Mouse (Mus musculus) frontal cortex, adult (tissue): ENCODE data around the gene Lsm2.
A peak's percentile ranks its signal among the peaks of the same experiment; 100 is the strongest.
"Not testable (repeated sequence)": the region's sequence is repeated elsewhere in the genome, so short reads cannot be mapped to it uniquely, and the experiment has no call there.

Source experiments
- ATAC-seq: cut with Nextera tagmentation; 2 replicates; pipeline ENCODE4 v1.9.2; 2017; ENCODE audit warnings: mild to moderate bottlenecking, moderate library complexity, mixed read lengths; ENCODE audit not compliant: low TSS enrichment

The Lsm2 gene

DNA sequence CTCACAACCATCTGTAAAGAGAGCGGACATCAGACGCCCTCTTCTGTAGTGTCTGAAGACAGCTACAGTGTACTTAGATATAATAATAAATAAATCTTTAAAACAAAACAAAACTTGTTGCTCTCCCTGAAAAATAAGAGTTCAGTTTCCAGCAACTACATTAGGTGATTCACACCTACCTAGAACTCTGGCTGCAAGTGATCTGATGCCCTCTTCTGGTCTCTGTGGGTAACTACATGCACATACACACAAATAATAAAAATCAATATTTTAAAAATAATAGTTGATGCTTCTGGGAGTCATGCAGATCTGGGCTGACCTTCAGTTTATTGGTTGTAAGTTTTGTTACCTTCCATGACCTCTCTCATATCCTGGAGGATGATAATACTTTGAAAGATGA is 2.6 kb downstream of the Lsm2 start:
- no peak for ATAC-seq

DNA sequence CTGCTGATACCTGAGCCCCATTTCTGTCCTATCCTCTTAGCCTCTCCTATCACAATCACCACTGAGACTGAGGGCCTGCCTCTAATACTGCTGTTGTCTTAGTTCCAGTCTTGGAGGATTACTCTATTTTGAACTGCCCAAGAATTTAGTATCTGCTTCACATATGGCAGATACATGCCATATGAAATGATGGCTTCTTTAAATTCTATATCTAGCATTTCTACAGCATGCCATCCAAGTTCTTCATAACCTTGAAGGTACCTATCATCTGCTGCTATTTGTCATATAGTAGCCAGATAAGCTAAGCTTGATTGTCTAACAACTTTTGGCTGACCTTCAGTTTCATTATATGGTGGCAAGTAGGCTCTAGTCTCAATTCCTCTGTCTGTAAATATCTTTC is 13.1 kb downstream of the Lsm2 start:
- no peak for ATAC-seq

DNA sequence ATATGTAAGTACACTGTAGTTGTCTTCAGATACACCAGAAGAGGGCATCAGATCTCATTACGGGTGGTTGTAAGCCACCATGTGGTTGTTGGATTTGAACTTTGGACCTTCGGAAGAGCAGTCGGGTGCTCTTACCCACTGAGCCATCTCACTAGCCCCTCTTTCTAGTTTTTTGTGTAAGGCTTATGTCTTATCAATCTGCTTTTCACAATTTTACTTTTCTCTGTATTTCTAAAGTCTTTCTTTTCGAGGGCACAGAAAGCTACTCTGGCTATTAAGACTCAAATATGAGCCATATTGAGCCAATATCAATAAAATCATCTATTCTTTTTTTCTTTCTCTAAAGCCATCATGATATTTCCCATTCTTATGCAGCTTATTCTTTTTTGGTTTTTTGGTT is 13.5 kb downstream of the Lsm2 start:
- ATAC-seq = not testable (repeated sequence)

DNA sequence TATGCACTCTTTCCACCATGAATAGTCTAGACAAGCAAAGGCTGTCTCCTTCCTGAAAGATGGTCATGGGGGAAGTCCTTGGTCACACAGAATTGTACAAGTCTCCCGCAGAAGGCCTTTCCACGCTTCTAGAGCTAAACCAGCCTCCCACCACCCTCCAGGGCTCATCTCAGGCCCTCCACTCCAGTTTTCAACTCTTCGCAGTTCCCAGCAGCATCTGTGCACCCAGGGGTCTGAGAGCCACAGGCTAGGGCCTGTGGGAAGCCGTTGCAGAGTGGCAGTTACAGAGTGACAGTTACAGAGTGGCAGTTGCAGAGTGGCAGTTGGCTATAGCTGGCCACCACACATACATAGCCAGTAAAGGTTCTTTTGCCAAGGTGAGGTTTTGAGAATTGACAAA is 14.3 kb downstream of the Lsm2 start:
- ATAC-seq = not testable (repeated sequence)

DNA sequence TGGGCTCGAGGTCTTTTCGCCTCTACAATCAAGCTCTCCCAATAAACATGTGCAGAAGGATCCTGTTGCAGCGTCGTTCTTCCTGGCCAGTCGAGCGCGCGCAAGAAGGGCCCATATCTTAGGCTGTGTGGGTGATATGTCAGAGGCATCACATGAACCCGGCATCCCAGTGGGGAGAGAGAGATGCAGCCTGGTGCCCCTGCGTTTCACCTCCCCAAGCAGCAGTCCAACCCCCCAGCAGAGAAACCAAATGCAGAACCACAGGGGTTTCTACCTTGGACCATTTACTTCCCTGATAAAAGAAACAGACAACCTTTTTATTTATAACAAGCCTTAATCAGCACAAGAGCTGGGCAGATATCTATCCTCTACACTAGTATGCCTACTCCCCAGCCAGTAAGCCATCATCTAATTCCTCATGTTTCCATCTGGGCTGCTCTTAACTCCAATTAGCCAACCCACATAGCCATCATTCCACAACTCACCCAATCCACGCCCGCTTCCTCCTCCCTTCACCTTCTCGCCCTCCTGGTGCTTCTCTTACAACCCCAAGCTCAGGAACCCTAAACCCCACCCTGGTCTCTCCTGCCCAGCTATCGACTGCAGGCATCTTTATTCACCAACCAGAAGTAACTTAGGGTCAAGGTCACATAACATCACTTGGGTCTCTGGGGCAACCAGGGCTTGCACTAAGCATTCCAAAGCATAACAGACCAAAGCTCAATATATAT is 14.9 kb downstream of the Lsm2 start:
- no peak for ATAC-seq

DNA sequence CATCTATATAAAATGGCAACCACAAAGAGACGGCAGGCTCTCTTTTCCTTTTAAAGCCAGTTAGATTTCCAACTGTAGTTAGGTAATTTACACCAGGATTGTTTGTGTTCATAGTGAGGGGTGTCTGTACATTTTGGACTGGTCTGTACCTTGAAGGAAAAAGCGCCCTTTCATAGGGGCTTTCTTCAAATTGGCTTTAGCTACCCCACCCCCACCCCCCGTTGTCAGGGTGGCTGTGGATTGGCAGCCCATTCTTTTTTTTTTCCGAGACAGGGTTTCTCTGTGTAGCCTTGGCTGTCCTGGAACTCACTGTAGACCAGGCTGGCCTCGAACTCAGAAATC is 15.5 kb downstream of the Lsm2 start:
- ATAC-seq = no peak

DNA sequence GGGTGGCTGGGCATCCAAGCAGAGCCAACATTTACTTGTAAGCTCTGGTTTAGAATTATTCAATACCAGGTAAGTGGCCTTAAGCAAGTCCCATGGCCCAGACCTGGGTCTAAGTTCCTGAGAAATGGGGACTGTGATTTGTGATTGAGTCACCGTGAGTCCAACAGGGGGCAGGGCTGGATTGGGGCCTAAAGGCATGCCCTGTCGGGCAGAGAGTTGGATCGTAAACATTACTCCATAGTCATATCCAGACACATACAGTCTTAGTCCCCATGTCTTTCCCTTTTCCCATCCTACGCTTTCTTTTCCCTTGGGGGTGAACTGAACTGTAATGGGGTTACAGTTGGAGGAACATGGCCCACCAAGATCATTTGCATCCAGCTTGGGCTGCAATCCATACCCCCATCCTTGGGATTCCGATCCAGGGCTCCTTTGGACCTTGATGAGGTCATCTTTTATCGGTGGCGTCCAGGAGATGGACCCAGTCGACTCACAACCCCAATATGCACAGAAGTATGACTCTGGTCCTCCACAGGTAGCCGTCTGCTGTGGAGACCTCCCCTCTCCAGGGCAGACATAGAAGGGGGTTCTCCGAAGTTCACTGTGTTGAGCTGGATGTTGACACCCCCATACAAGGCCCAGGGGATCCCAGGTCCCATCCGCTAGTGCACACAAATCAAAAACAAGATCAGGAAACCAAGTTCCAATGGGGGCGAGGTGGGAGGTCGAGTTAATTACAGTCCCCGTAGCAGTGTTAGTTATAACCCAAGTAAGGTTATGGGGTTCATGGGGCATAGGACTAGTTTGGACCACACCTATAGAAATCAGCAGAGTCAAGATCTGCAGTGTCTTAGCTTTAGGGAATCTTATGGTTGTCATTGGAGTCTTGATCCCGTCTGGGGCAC is 17.1 kb downstream of the Lsm2 start:
- ATAC-seq = no peak

DNA sequence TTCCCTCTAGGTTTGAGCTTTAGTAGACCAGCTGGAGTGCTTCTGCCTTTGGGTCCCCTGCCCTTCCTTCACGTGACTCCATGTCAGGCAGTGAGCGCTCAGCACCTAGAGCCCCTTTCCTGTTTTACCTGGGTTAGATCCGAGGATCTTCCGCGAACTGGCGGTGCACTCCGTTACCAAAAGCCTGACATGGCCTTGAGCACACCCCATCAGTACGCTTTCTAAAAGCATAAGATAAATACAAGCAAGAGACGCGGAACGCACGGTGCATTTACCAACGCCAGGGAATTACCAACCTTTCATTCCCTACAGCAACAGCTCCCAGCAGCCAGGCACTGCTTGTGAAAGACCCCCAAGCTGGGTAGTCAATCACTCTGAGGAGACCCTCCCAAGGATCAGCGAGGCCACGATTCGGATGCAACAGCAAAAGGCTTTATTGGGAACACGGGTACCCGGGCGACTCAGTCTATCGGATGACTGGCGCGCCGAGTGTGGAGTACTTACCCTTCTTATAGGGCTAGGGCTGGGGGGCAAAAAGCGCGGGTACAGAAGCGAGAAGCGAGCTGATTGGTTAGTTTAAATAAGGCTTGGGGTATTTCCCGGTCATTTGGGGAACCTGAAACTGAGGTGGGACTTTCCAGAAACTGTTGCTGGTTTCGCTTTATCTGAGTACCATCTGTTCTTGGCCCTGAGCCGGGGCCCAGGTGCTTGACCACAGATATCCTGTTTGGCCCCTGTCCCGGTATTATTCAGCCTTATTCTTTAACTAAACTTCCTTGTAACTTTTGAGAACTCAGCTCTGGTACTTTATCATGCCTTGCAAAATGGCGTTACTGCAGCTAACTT is 18.4 kb downstream of the Lsm2 start:
- ATAC-seq = not testable (repeated sequence)

DNA sequence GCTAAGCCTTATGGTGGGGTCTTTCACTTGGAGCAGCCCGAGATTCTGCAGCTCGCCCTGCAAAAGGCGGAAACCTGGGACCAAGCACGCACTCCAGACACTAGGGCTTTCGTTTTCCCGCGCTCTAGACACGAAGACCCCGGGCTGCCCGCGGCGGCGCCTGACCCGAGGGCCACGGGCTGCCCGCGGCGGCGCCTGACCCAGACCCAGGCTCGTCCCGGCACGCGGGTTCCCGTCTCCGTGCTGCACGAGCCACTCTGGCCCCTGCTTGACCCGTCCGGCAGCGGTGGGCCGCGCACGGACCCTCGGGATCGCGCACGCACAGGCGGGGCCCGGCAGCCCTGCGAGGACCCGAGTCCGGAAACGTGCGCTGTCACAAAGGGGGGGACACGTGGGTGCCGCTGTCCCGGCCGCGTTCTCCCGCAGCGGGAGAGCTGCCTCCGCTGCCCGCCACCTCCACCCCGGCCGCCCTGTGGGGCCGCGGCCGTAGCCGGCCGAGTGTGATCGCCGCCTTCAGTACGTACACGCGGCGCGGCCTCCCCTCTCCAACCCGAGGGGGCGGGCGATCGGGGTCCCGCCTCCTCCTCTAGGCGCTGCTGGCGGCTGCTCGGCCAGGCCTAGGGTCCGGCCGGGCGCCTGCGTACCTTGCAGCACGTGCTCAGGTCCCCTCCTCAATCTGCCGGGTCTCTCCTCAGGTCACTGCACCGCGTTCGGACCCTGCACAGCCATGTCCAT is 19.2 kb downstream of the Lsm2 start, which contains the start of gene Vars:
Gene Vars, plus strand, starts transcription at position 271 of the 735 bp plus-strand sequence.
- peak; percentile 76 for ATAC-seq

DNA sequence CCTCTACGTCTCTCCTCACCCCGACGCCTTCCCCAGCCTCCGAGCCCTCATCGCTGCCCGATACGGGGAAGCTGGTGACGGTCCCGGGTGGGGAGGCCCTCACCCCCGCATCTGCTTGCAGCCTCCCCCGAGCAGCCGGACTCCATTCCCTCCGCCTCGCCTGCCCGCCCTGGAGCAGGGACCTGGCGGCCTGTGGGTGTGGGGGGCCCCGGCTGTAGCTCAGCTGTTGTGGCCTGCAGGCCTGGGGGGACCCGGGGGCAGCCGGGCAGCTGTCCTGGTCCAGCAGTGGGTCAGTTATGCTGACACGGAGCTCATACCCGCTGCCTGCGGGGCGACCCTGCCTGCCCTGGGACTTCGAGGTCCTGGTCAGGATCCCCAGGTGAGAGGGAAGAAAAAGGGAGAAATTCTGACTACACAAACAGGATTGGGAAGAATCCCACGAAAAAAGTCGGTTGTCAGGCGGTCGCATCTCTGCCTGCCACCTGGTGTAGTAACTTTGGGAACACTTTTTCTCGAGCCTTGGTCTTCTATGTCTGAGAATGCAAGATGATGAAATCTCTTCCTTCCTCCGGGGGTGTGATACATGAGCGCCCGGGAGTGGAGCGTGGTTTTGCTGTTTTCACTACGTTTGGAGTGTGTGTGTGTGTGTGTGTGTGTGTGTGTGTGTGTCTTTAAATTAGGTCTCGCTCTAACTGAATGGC is 19.9 kb downstream of the Lsm2 start:
- ATAC-seq = peak; percentile 45; the same call in 1 of the 2 replicates

DNA sequence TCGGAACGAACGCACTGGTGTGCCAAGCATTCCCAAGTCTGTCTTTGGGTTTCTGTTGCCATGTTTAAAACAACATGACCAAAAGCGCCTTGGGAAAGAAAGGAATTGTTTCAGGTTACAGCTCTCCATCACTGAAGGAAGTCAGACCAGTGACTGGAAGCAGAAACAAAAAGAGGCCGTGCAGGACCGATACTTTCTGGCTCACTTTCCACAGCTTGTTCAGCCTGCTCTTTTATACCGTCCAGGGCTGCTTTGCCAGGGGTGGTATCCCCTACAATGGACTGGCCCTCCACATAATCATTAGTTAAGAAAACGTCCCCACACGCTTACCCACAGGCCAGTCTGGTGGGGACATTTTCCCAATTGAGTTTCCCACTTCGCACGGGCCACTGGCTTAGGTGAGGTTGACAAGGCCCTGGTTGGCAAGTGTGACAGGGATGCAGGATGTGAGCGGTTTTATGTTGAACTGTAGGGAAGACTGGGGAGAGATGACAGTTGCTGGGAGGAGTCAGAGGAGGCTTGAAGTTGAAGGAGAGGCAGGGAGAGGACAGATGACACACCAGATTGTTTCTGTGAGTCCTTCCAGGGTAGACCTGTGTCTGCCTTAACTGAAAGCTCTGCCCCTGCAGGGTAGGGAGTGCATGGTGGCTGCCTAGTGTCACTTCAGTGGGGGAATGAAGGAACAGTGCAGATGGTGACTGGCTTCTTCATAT is 20.6 kb downstream of the Lsm2 start:
- ATAC-seq = no peak

DNA sequence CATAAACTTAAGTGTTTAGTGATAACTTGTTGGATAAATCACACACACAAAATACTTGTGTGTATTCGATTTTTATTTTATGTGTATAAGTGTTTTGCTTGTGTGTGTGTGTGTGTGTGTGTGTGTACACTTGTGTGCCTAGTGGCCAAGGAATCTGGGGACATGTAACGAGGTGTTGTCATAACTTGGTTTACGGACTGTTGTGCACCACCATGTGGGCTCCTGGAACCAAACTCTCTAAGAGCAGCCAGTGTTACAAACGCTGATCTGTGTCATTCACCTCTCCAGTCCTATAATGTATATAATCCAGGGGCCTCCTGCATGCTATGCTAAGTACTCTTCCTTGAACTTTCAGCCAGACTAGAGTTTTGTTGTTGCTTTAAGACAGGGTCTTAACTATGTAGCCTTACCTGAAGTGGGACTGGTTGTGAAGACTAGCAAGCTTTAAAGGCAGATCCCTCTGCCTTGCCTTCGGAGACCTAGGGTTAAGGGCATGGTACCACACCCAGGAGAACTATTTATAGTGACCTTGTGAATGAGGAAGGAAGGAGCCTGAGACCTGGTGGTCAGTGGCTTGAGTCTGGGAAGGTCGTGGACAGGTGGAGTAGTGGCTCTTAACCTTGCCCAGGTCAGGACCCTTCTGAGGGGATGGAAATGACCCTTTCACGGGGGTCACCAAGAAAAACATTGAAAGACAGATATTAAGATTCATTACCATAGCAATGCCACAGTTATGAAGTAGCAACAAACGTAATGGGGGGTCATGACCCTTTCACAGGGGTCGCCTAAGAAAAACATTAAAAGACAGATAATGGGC is 21.6 kb downstream of the Lsm2 start:
- no peak for ATAC-seq

DNA sequence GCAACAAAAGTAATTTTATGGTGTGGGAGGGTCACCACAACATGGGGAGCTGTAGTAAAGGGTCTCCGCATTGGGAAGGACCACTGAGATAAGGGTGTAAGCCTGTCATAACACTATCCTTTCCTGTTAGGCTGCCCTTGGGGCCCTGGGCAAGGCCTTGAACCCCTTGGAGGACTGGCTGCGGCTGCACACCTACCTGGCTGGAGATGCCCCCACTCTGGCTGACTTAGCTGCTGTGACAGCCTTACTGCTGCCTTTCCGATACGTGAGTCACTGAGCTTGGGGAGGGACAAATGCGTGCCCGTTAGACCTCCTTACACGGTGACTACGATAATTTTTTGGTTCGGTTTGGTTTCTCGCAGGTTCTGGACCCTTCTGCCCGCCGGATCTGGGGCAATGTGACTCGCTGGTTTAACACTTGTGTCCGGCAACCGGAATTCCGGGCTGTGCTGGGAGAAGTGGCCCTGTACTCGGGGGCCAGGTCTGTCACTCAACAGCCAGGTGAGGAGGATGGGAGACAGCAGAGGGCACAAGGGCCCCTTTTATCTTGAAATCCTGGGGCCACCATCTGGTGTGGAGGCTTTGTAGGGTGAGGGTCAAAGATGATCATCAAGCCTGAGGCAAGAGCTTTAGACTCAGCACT is 22.5 kb downstream of the Lsm2 start:
- ATAC-seq = no peak

DNA sequence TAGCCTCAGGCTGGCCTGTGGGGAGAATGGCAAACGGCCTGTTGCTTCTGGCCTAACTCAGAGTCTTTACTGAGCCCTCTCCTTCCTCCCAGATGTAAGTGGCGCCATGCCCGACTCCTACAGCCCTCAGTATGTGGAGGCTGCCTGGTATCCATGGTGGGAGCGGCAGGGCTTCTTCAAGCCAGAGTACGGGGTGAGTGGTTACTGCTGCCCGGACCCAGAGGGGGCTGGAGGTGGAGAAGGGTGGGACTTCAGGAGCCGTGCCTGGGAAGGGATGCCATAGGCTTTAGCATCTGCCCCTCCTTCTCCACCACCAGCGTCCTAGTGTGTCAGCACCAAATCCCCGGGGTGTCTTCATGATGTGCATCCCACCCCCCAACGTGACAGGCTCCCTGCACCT is 23.5 kb downstream of the Lsm2 start:
- ATAC-seq = no peak

DNA sequence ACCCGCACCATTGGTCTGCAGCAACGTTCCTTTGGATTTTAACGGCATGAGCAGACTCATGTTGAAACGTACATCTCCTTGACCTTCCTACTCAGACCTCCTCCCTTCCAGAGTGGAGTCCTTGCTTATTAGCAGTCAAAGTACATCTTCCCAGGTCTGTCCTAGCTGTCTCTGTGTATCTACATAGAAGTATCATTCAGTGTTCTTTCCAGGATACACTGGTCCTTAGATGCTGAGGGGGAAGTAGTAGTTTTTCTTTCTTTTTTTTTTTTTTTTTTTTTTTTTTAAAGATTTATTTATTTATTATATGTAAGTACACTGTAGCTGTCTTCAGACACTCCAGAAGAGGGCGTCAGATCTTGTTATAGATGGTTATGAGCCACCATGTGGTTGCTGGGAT is 24.2 kb downstream of the Lsm2 start:
- not testable (repeated sequence) for ATAC-seq

DNA sequence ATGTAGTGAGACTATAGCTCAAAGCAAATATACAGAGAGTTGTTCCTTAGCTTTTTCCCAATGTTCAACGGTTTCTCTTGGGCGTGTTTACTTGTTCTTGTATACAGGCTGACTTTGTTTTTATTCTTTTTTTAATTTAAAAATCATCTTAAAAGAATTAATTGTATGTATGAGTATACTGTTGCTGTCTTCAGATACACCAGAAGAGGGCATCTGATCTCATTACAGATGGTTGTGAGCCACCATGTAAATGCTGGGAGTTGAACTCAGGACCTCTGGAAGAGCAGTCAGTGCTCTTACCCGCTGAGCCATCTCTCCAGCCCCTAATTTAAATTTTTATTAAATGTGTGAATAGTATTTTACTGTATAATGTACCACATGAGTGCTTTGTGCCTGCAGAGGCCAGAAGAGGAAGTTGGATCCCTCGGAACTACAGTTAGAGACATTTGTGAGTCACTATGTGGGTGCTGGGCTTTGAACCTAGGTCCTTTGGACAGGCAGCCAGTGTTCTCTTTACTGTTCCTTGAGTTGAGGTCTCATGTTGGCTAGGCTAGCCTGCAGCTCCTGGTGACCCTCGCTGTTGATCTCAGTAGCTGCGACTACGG is 25.8 kb downstream of the Lsm2 start:
- ATAC-seq = no peak

DNA sequence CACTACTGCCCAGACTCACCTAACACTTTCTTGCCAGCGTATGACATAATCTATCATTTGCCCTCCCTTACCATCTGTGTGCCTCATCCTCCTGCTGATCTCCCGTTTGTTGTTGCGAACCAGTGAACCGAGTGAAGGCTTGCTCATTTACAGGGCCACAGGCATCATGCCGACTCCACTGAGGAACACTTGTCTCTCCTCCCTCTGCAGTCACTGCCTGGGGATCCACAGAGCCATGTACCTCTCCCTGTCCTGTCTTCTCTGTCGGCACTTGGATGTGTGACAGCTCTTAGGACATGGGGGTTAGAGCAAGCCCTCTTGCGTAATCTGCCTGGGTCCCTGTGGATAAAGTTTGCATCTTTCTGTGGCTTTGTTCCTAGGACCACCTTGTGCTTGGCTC is 27.9 kb downstream of the Lsm2 start:
- ATAC-seq = no peak

DNA sequence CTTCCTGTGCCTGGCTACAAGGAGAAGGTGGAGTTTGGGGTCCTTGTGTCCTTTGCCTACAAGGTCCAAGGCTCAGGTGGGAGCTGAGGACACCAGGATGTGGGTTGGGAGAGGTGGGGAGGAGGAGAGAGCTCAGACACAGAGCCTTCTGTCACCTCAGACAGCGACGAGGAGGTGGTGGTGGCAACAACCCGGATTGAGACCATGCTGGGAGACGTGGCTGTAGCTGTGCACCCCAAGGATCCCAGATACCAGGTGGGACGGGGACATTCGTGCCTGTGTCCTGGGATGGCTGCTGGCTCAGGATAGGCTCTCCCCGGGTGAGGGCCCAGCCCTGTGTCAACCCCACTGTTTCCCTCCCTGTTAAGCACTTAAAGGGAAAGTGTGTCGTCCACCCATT is 29.8 kb downstream of the Lsm2 start:
- ATAC-seq = no peak
